Mouse (Mus musculus): ENCODE results near the gene Ldhc. TPM values are rescaled to one million over a fixed set of nuclear protein-coding genes. Genes with fewer than 3 reads are reported as not detected.

Gene Ldhc
- total RNA-seq, 2 experiments from 2014 or later: not detected

- peak; percentile 58 for ATAC-seq (replicated peaks; ENCODE audit: low FRiP score, low TSS enrichment, poor library complexity, severe bottlenecking)
These were observed 22.3 kb downstream of the Ldhc start for GRCm38 (mm10) chr7:46883304-46883703.

- no peak for ATAC-seq (replicated peaks; ENCODE audit: low FRiP score, low TSS enrichment, poor library complexity, severe bottlenecking)
These were observed 34.5 kb downstream of the Ldhc start for GRCm38 (mm10) chr7:46895511-46895910.

DNA sequence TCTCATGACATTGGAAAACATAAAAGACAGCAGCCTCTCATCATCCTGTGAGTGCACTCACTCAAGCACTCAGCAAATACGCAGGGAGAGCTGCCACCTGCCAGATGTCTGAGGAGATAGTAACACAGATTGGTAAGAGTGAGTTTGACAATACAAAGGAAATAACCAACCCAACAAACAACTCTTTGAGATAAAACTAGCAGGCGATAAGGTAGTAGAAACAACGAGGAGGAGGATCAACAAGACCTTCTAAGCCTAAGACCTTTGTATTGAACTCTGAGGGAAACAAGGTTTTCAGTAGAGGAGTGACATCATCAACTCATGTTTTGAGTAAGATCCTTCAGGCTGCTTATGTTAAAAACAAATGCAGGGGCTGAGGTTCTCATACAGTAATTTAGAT lies 38.3 kb downstream of the Ldhc start:
- ATAC-seq (replicated peaks; ENCODE audit: low FRiP score, low TSS enrichment, poor library complexity, severe bottlenecking): no peak

DNA sequence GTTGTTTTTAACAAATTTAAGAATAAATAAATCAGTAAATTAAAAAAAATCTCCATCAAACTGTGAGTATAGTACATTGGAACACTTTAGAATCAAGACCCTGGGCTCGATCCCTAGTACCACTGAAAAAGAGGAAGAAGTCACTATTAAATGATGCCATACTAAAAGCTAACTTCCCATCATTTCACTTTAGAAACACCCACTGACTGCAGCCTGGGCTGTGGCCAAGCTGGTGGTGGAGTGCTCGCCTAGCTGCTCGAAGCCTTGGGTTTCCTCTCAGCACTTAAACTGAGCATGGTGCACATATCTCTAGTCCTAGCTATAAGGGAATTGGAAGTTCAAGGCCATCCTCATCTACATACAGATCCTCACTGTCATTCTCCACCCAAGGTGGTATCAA lies 50.2 kb downstream of the Ldhc start:
- no peak for ATAC-seq (replicated peaks; ENCODE audit: low FRiP score, low TSS enrichment, poor library complexity, severe bottlenecking)

DNA sequence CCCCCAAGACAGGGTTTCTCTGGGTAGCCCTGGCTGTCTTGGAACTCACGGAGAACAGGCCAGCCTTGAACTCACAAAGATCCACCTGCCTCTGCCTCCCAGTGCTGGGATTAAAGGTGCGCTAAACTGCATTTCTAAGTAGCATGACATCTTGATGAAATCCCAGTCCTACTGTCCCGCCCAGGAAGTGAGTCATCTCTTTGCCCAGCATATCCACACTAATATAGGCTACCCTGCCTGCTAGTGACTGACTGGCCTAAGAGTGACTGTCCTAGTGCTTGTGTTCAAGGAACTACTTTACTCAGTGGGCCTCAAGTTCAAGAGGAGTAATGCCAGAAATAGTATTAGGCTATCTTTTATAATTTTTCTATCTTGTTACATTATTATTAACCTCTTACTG lies 55.4 kb downstream of the Ldhc start:
- no peak for ATAC-seq (replicated peaks; ENCODE audit: low FRiP score, low TSS enrichment, poor library complexity, severe bottlenecking)

DNA sequence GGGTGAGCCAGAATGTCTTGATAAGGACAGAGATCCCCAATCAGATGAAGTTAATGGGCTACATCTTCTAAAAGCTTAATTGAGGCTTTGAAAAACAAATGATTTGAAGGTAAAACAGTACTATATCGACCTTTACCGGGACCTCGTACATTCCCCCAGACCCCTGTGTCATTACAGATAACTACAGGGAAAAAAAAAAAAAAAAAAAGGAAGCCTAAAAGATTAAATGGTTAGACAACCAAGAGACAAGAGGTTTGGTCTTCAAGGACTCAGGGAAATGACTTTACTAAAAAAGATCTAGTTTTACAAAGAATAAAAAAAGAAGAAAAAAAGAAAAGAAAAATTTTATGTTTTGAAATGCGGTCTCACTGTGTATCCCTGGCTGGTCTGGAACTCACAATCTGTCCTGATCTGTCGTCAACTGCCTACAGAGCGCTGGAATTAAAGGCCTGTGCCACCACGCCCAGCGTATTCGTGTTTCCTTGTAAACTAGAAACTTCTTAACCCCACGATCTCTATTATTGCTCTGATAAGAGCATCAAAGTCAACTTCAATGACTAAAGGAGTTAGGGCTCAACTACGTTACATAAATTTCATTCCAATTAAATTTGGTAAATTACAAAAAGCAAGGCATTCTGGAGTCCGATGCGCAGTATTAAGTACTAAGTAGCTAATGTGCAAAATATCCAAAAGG lies 57.8 kb downstream of the Ldhc start:
- no peak for ATAC-seq (replicated peaks; ENCODE audit: low FRiP score, low TSS enrichment, poor library complexity, severe bottlenecking)

DNA sequence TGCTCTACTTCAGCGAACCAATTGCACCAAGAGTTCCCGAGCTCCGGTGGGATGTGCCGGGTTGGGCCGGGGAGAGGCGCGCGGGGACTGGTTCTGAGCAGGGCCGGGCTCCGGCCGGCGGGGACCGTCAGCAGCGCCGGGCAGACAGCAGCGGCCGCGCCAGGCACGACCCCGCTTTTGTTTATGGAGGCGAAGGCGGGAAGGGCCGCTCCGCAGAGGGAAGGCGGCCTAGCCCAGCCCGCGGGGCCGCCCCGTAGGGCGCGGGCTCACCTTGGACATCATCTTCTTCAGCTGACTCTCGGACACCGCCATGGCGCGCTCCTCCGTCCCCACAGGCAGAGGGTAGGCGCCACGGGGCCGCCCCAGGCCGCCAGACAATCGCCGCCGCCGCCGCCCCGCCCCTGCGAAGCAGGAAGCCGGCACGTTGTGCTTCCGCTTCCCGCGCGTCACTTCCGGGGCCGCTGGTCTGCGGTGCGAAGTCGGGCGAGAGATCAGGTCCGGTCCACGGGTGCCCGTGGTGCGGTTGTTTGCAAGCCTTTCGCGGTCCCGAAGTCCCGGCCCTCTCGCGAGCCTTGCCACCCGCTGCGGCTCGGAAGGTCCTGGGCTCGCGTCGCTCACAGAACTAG lies 58.7 kb downstream of the Ldhc start, which contains the start of gene Tsg101:
Gene Tsg101 (minus strand): TSS at position 419 of the 626 bp plus-strand sequence.
- ATAC-seq (replicated peaks; ENCODE audit: low FRiP score, low TSS enrichment, poor library complexity, severe bottlenecking): peak; percentile 89

- ATAC-seq (replicated peaks; ENCODE audit: low FRiP score, low TSS enrichment, poor library complexity, severe bottlenecking): no peak
These were observed 61.1 kb downstream of the Ldhc start for GRCm38 (mm10) chr7:46922075-46922474.

Other genes with a start within 250 kb of the Ldhc start
- gene Sergef, start 221.4 kb upstream of the Ldhc start, total RNA-seq (2014; fragmentation: Nextera tagmentation): 8.6 and 17.3 TPM in 2 replicates
- gene Sergef, start 221.4 kb upstream of the Ldhc start, total RNA-seq (2017): 9.0 and 10.2 TPM in 2 replicates
- not detected in 2 replicates for gene Tph1, start 188.7 kb upstream of the Ldhc start, total RNA-seq (2014; fragmentation: Nextera tagmentation)
- gene Tph1, start 188.7 kb upstream of the Ldhc start, total RNA-seq (2017): not detected in 2 replicates
- gene Saal1, start 150.5 kb upstream of the Ldhc start, total RNA-seq (2014; fragmentation: Nextera tagmentation): 19.2 and 19.7 TPM in 2 replicates
- 20.5 and 23.1 TPM in 2 replicates for gene Saal1, start 150.5 kb upstream of the Ldhc start, total RNA-seq (2017)
- gene Saa3, start 145.5 kb upstream of the Ldhc start, total RNA-seq (2014; fragmentation: Nextera tagmentation): not detected in 2 replicates
- not detected in 2 replicates for gene Saa3, start 145.5 kb upstream of the Ldhc start, total RNA-seq (2017)
- gene Saa4, start 128.6 kb upstream of the Ldhc start, total RNA-seq (2014; fragmentation: Nextera tagmentation): not detected in 2 replicates
- not detected in 2 replicates for gene Saa4, start 128.6 kb upstream of the Ldhc start, total RNA-seq (2017)
- gene Saa1, start 118.2 kb upstream of the Ldhc start, total RNA-seq (2014; fragmentation: Nextera tagmentation): not detected in 2 replicates
- gene Saa1, start 118.2 kb upstream of the Ldhc start, total RNA-seq (2017): not detected in 2 replicates
- gene Saa2, start 109.4 kb upstream of the Ldhc start, total RNA-seq (2014; fragmentation: Nextera tagmentation): not detected in 2 replicates
- not detected in 2 replicates for gene Saa2, start 109.4 kb upstream of the Ldhc start, total RNA-seq (2017)
- 21.2 and 21.7 TPM in 2 replicates for gene Hps5, start 65.1 kb upstream of the Ldhc start, total RNA-seq (2014; fragmentation: Nextera tagmentation)
- 16.2 and 25.1 TPM in 2 replicates for gene Hps5, start 65.1 kb upstream of the Ldhc start, total RNA-seq (2017)
- gene Gtf2h1, start 65.1 kb upstream of the Ldhc start, total RNA-seq (2014; fragmentation: Nextera tagmentation): 64.4 and 68.6 TPM in 2 replicates
- gene Gtf2h1, start 65.1 kb upstream of the Ldhc start, total RNA-seq (2017): 144 and 158 TPM in 2 replicates
- gene Ldha, start 19.7 kb upstream of the Ldhc start, total RNA-seq (2014; fragmentation: Nextera tagmentation): 663 and 668 TPM in 2 replicates
- gene Ldha, start 19.7 kb upstream of the Ldhc start, total RNA-seq (2017): 397 and 483 TPM in 2 replicates
- gene Tsg101, start 58.8 kb downstream of the Ldhc start, total RNA-seq (2014; fragmentation: Nextera tagmentation): 69.9 and 95.9 TPM in 2 replicates
- 42.1 and 79.1 TPM in 2 replicates for gene Tsg101, start 58.8 kb downstream of the Ldhc start, total RNA-seq (2017)
- gene Uevld, start 97.3 kb downstream of the Ldhc start, total RNA-seq (2014; fragmentation: Nextera tagmentation): 11.1 and 12.0 TPM in 2 replicates
- gene Uevld, start 97.3 kb downstream of the Ldhc start, total RNA-seq (2017): 7.9 and 8.0 TPM in 2 replicates
- gene Gm9999, start 122.4 kb downstream of the Ldhc start, total RNA-seq (2014; fragmentation: Nextera tagmentation): not detected in 2 replicates
- gene Gm9999, start 122.4 kb downstream of the Ldhc start, total RNA-seq (2017): not detected in 2 replicates
- gene Spty2d1, start 147.2 kb downstream of the Ldhc start, total RNA-seq (2014; fragmentation: Nextera tagmentation): 14.8 and 15.6 TPM in 2 replicates
- gene Spty2d1, start 147.2 kb downstream of the Ldhc start, total RNA-seq (2017): 28.9 and 33.4 TPM in 2 replicates
- gene Tmem86a, start 189.4 kb downstream of the Ldhc start, total RNA-seq (2014; fragmentation: Nextera tagmentation): 0.77 and 2.3 TPM in 2 replicates
- gene Tmem86a, start 189.4 kb downstream of the Ldhc start, total RNA-seq (2017): not detected in 2 replicates